Mouse (Mus musculus): ENCODE results near the gene Ccdc177. TPM values are rescaled to one million over a fixed set of nuclear protein-coding genes. Genes with fewer than 3 reads are reported as not detected.

Gene Ccdc177
- total RNA-seq, 4 experiments from 2014 or later, result not detected

DNA sequence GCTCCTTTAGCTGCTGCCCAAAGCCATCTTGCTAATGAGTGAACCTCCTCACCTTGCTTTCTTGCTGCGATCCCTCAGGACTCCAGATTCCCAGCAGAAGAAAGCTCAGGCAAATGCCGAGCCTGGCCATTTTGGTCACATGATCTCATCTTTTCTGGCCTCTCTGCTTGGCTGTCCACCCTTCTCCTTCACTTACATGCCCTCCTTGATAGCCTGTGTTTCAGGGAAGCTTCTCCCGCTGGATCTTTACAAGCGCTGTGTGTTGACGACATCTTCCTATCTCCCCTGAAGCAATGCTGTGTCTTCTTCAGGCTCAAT is 23.2 kb downstream of the Ccdc177 start:
- no peak for DNase-seq (ENCODE audit: low spot score in 2 of 2)

- DNase-seq (ENCODE audit: low spot score in 2 of 2), result no peak
These were observed 23.8 kb downstream of the Ccdc177 start for GRCm38 (mm10) chr12:80736464-80737282.

- DNase-seq (ENCODE audit: low spot score in 2 of 2), result no peak
These were observed 25.7 kb downstream of the Ccdc177 start for GRCm38 (mm10) chr12:80734526-80735470.

DNA sequence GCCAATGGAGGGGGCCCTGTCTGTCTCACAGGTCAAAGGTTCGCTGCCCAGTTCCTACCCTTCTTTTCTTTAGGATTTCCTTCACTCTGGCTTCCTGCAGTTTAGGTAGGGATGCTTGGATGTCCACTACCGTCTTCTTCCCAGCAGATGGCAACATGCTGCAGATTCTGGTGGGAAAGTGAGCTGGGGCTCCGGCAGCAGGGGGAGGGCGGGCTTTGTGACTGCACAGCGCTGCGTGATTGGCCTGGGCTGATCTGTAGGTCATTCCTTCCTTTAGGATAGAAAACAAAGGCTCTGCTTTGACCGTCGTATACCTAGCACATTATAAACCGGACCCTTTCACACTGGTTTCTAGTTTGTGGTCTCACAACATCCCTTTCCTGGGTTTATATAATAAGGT is 29.9 kb downstream of the Ccdc177 start:
- no peak for DNase-seq (ENCODE audit: low spot score in 2 of 2)

- DNase-seq (ENCODE audit: low spot score in 2 of 2), result no peak
These were observed 30.5 kb downstream of the Ccdc177 start for GRCm38 (mm10) chr12:80729758-80730530.

- no peak for DNase-seq (ENCODE audit: low spot score in 2 of 2)
These were observed 31.7 kb downstream of the Ccdc177 start for GRCm38 (mm10) chr12:80728814-80729213.

DNA sequence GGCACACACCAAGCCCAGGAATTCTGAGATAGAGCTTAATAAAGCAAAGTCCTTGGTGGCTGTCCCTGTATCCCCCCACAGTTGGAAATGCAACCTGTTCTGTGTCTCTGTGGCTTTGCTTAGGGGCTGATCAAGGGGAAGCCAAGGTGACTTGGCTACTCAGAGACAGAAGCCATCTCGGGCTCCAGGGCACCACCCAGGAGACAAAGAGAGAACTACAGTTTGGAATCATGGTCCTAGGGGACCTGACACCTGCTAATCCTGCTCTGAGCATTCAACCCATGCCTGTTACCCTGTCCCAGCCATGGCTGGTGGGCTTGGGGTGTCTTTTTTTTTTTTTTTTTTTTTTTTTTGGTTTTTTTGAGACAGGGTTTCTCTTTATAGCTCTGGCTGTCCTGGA is 32.3 kb downstream of the Ccdc177 start:
- no peak for DNase-seq (ENCODE audit: low spot score in 2 of 2)

DNA sequence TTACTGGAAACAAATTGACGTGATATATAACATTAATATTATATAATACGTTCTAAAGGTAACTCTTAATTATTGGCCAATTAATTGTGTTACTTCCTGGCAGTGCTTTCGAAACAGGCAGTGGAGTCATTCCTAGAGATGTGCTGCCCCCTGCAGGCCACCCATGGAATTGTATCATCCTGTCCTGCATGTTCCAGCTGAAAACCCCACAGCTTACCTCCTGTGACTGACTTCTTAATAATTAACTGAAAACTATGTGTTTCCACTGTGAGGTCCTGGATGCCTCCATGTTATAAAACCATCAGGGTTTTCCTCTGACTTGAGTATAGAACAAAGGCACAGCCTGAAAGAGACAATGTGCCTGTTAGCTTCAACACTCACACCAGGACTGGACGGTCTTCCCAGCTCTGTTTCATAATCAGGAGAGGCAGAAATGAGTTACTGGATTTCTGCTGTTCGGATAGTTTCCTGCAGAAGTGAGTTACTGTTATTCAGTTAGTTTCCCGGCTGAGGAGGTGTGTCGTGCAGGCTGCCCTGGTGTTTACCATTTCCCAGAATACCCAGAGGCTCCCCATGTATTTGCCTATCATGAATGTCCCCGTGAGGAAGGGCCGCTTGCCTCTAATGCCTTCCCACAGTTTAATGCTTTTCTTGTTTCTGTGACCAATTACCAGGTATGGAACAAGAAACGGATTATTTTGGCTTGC is 35.5 kb downstream of the Ccdc177 start:
- DNase-seq (ENCODE audit: low spot score in 2 of 2), result peak; percentile 30 to 50

DNA sequence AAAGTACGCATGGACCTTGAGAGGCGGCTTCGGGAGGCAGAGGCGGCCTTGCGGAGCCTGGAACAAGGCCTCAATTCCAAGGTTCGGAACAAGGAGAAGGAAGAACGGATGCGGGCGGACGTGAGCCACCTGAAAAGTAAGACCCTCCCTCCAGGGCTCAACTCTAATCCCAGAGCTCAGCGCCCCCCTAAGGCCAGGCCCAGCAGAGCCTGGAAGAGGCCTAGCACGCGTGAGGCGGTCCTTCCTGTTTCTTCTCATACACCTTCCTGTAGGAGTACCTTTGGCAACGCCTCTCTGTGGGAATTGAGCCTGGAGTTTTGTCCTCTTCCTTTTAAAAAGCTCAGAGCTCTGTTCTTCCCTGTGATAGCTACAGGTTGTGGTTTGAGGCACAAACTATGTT is 39.0 kb downstream of the Ccdc177 start:
- DNase-seq (ENCODE audit: low spot score in 2 of 2), result no peak

- no peak for DNase-seq (ENCODE audit: low spot score in 2 of 2)
These were observed 40.0 kb downstream of the Ccdc177 start for GRCm38 (mm10) chr12:80720507-80720906.

DNA sequence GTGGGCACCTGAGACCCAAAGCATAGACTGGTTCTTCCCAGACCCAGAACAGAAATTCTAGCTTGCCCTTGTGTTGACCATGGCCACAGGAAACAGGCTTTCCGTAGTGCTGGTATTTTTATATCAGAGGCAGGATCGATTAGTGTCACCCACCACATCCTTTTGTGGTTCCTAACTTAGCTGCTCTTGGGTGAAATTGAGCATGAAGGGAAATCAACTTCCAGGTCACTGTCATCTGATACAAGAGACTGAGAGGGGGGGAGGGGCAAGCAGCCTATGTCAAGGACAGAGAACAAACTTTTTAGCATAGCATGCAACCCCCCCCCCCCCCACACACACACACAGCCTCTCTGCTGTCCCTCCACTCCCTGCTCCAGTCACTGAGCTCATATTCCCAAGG is 41.3 kb downstream of the Ccdc177 start:
- no peak for DNase-seq (ENCODE audit: low spot score in 2 of 2)

- DNase-seq (ENCODE audit: low spot score in 2 of 2), result no peak
These were observed 44.6 kb downstream of the Ccdc177 start for GRCm38 (mm10) chr12:80715915-80716314.

GRCm38 (mm10) chr12:80706915-80707604 is 53.4 kb downstream of the Ccdc177 start:
- no peak for DNase-seq (ENCODE audit: low spot score in 2 of 2)

DNA sequence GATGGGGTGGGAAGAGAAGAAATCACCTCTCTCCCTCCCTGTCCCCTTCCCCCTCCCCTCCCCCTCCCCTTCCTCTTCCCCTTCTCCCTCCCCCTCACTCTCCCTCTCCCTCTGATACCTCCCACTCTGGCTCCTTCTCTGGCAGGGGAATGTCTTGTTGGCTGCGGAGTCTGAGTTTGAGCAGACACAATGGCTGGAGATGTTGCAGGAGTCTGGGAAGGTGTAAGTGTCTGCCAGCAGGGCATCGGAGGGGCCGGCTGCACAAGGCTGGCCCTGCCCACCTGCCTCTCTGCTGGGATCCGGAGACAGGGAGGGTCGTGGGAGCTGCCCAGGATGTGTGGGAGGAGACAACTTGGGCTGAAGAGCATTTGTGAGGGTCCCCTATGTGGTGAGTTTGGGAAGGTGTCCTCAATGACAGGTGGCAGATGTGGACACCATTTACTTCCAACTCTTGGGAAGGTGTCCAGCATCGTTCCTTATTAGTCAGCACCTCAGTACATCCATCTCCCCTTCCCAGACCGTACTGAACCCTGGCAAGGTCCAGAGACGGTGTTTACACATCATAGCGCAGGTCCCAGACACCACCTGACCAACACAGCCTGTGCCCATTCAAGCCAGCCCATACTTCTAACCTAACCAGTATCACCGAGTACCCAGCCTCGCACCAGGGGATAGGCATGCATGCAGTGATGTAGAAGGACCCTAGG is 54.1 kb downstream of the Ccdc177 start:
- DNase-seq (ENCODE audit: low spot score in 2 of 2), result no peak

Other genes with a start within 250 kb of the Ccdc177 start
- 1 to 10 TPM; 1.6 to 2.4 (median 1.8) TPM for gene Galnt16, start 242.4 kb downstream of the Ccdc177 start, total RNA-seq (2022)
- 1 to 10 TPM; 5.7 to 9.3 (median 7.8) TPM for gene Slc39a9, start 116.8 kb downstream of the Ccdc177 start, total RNA-seq (2022)
- gene Erh, start 116.3 kb downstream of the Ccdc177 start, total RNA-seq (2022), result 10 to 100 TPM; 15.8 to 25.7 (median 18.7) TPM
- 1 to 10 TPM in 1 of 4 experiments, under 1 TPM in 2, not detected in 1; 0.27 to 1.0 (median 0.65) TPM for gene Plekhd1, start 68.1 kb downstream of the Ccdc177 start, total RNA-seq (2022)
- 10 to 100 TPM; 39.3 to 51.9 (median 44.3) TPM for gene Susd6, start 29.8 kb upstream of the Ccdc177 start, total RNA-seq (2022)
- gene Srsf5, start 184.8 kb upstream of the Ccdc177 start, total RNA-seq (2022), result 100 to 1,000 TPM in 2 of 4 experiments, 10 to 100 TPM in 2; 48.9 to 134 (median 96.9) TPM
- under 1 TPM in 1 of 4 experiments, not detected in 3; 0.16 TPM for gene Slc10a1, start 208.0 kb upstream of the Ccdc177 start, total RNA-seq (2022)